Mouse (Mus musculus) brain, embryonic 14.5 days (tissue): ENCODE measurements around the gene Flvcr1.

Experiments
- CTCF ChIP-seq: fragments of 200-500 bp; IDR thresholded peaks from 2 replicates; pipeline ENCODE4 v1.5.1; 2012; ENCODE audit warnings: inconsistent platforms, mild to moderate bottlenecking, moderate library complexity, borderline replicate concordance; ENCODE audit not compliant: insufficient read depth, insufficient read length; ENCODE audit errors: extremely low read depth
- POLR2A ChIP-seq: fragments of 200-500 bp; IDR thresholded peaks from 2 replicates; pipeline ENCODE4 v1.6.1; 2012; ENCODE audit warnings: mild to moderate bottlenecking, inconsistent platforms, borderline replicate concordance; ENCODE audit not compliant: poor library complexity, insufficient read depth, insufficient read length, severe bottlenecking; ENCODE audit errors: extremely low read depth

DNA sequence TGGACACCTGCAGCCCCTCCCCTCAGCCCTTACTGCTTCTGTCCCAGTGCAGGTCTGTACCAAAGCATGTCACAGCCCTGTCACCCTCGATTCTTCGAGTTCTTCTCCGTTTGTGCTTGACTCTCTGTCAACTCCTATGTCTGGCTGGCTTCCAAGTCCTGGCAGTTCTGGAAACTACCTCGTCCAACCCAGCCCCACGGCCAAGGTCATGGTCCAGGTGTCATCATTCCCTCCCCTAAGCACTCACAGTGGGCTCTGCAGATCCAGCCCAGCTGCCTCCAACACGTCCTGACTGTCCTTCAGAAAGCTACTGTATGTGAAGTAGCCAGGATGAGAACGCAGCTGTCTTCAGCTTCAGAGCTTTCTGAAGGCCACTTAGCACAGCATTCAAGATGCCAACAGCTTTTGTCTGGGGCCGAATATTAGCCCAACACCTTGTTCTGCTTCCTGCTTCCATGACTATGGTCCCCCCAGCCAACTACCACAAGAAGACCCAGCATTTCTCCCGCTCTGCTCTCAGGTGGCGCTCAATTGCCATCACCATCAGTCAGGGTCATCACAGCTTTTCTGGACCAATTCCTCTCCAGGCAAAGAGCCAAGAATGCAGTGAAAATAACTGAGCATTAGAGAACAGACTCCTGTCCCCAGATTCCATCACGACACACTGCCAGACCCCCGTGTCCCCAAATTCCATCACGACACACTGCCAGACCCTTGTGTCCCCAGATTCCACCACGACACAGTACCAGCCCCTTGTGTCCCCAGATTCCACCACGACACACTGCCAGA, 60.8 kb downstream of the Flvcr1 start:
- TF ChIP-seq CTCF = no peak
- TF ChIP-seq POLR2A = no peak
